In genomic region chr19:46727945-46728540, GRCm38 (mm10) we compare ENCODE assay signal across 16 mouse cellular contexts. TPM values are rescaled to one million over a fixed set of nuclear protein-coding genes. Genes with fewer than 3 reads are reported as not detected.
A peak's percentile ranks its signal among the peaks of the same experiment; 100 is the strongest.
DNase-seq lines count a peak whose midpoint lies in the region; ATAC-seq and TF ChIP-seq lines count a peak whose summit lies in the region.
"Had no signal": no experiment of that assay in that cellular context is flagged by ENCODE, and none has a peak within 500 bp of the region (broad histone marks: within the 10 kb centered on the region; RNA-seq: fewer than 3 reads in every experiment).

No protein-coding gene starts in this region.

- H3K4me2 ChIP-seq in midbrain, embryonic 15.5 days = no peak overlapping the region
- H3K4me2 ChIP-seq in intestine, postnatal 0 days (replicated peaks; ENCODE audit: low read depth) = peak overlapping the region; percentile 9; the same call in 1 of the 2 replicates
- no peak overlapping the region for H3K4me2 ChIP-seq in stomach, embryonic 15.5 days
- H3K4me2 ChIP-seq: hindbrain, embryonic 12.5 days had no signal

- intact Hi-C loops in heart, postnatal 25 days (cut with DNase I) = no loop called here

- peaks cover 18% of the 10 kb centered on the region for H3K4me1 ChIP-seq in heart, embryonic 10.5 days
- peaks cover 21% of the 10 kb centered on the region for H3K4me1 ChIP-seq in midbrain, embryonic 10.5 days
- H3K4me1 ChIP-seq in midbrain, embryonic 15.5 days = peaks cover 4% of the 10 kb centered on the region; the same call in 1 of the 2 replicates
- 0 out of 2 replicates have a peak, but pooled peaks cover 3% of the 10 kb centered on the region for H3K4me1 ChIP-seq in intestine, postnatal 0 days (replicated peaks; ENCODE audit: control insufficient read depth, insufficient read depth, low read length)
- no peaks in the 10 kb centered on the region for H3K4me1 ChIP-seq in stomach, embryonic 15.5 days

- WGBS in heart, embryonic 10.5 days = 25% methylated on average over 11 of the region's 11 CpGs
- WGBS in midbrain, embryonic 10.5 days = 87% methylated on average over 11 of the region's 11 CpGs
- WGBS in midbrain, embryonic 15.5 days = 79% methylated on average over 11 of the region's 11 CpGs
- WGBS in intestine, postnatal 0 days = 20% methylated on average over 11 of the region's 11 CpGs
- 38% methylated on average over 11 of the region's 11 CpGs for WGBS in stomach, embryonic 15.5 days

- DNase-seq in heart, embryonic 10.5 days (ENCODE audit: low spot score) = peak; percentile 80
- no peak for DNase-seq in heart, postnatal 25 days (ENCODE audit: low spot score)
- DNase-seq in midbrain, embryonic 10.5 days (ENCODE audit: low spot score) = no peak
- no peak for DNase-seq in gastrocnemius, adult 8-10 months (ENCODE audit: low spot score in 2 of 2)
- DNase-seq: cerebellum, adult 18-20 months; kidney, postnatal 4 days; left cerebral cortex, postnatal 4 days; lung, postnatal 4 days had no signal

- no peaks in the 10 kb centered on the region for H3K27me3 ChIP-seq in heart, embryonic 10.5 days (ENCODE audit: insufficient read depth, poor library complexity, severe bottlenecking)
- H3K27me3 ChIP-seq in midbrain, embryonic 10.5 days (ENCODE audit: low read depth, poor library complexity, severe bottlenecking) = no peaks in the 10 kb centered on the region
- no peaks in the 10 kb centered on the region for H3K27me3 ChIP-seq in midbrain, embryonic 15.5 days (replicated peaks)
- no peaks in the 10 kb centered on the region for H3K27me3 ChIP-seq in intestine, postnatal 0 days (replicated peaks; ENCODE audit: control insufficient read depth, insufficient read depth, low read length)
- no peaks in the 10 kb centered on the region for H3K27me3 ChIP-seq in stomach, embryonic 15.5 days (replicated peaks)
- H3K27me3 ChIP-seq: hindbrain, embryonic 12.5 days had no signal

- no peak overlapping the region for H3K9ac ChIP-seq in midbrain, embryonic 15.5 days
- H3K9ac ChIP-seq in intestine, postnatal 0 days (ENCODE audit: low read depth, low read length) = no peak overlapping the region
- H3K9ac ChIP-seq in stomach, embryonic 15.5 days = no peak overlapping the region
- H3K9ac ChIP-seq: hindbrain, embryonic 12.5 days had no signal

- H3K27ac ChIP-seq in heart, embryonic 10.5 days = peak overlapping the region; percentile 42
- peak overlapping the region; percentile 53; the same call in 1 of the 2 replicates for H3K27ac ChIP-seq in midbrain, embryonic 10.5 days (replicated peaks)
- H3K27ac ChIP-seq in midbrain, embryonic 15.5 days = no peak overlapping the region
- no peak overlapping the region for H3K27ac ChIP-seq in intestine, postnatal 0 days (ENCODE audit: low read depth, low read length)
- H3K27ac ChIP-seq in stomach, embryonic 15.5 days = no peak overlapping the region

- peaks cover 39% of the 10 kb centered on the region for H3K36me3 ChIP-seq in heart, embryonic 10.5 days
- peaks cover 21% of the 10 kb centered on the region; the same call in 1 of the 2 replicates for H3K36me3 ChIP-seq in midbrain, embryonic 10.5 days
- no peaks in the 10 kb centered on the region for H3K36me3 ChIP-seq in midbrain, embryonic 15.5 days (replicated peaks)
- peaks cover 22% of the 10 kb centered on the region; the same call in 1 of the 2 replicates for H3K36me3 ChIP-seq in intestine, postnatal 0 days (ENCODE audit: control insufficient read depth, insufficient read depth)
- no peaks in the 10 kb centered on the region for H3K36me3 ChIP-seq in stomach, embryonic 15.5 days
- H3K36me3 ChIP-seq: hindbrain, embryonic 12.5 days had no signal

- H3K4me3 ChIP-seq in heart, embryonic 10.5 days = peak overlapping the region; percentile 13; the same call in 1 of the 2 replicates
- no peak overlapping the region for H3K4me3 ChIP-seq in midbrain, embryonic 10.5 days
- H3K4me3 ChIP-seq in midbrain, embryonic 15.5 days = no peak overlapping the region
- H3K4me3 ChIP-seq in intestine, postnatal 0 days (ENCODE audit: low read depth, low read length) = no peak overlapping the region
- H3K4me3 ChIP-seq in stomach, embryonic 15.5 days (replicated peaks) = no peak overlapping the region
- H3K4me3 ChIP-seq: hindbrain, embryonic 12.5 days had no signal

- H3K9me3 ChIP-seq in heart, embryonic 10.5 days = no peaks in the 10 kb centered on the region
- no peaks in the 10 kb centered on the region for H3K9me3 ChIP-seq in midbrain, embryonic 10.5 days (replicated peaks)
- no peaks in the 10 kb centered on the region for H3K9me3 ChIP-seq in midbrain, embryonic 15.5 days
- no peaks in the 10 kb centered on the region for H3K9me3 ChIP-seq in intestine, postnatal 0 days (ENCODE audit: control insufficient read depth)
- H3K9me3 ChIP-seq in stomach, embryonic 15.5 days = no peaks in the 10 kb centered on the region
- H3K9me3 ChIP-seq: hindbrain, embryonic 12.5 days had no signal

- no peak for ATAC-seq in midbrain, embryonic 15.5 days (replicated peaks)
- peak; percentile 73 for ATAC-seq in intestine, postnatal 0 days
- peak; percentile 35; the same call in 1 of the 2 replicates for ATAC-seq in stomach, embryonic 15.5 days (ENCODE audit: insufficient read depth, low FRiP score, low read depth)
- no peak for ATAC-seq in megakaryocyte, adult 5-6 weeks (ENCODE audit: poor library complexity, severe bottlenecking)
- ATAC-seq: activated CD4-positive, CD25-positive, alpha-beta regulatory T cell, adult 4 months had no signal

- no peak for TF ChIP-seq CTCF in intestine, postnatal 0 days (IDR thresholded peaks at IDR 0.05; ENCODE audit: low read depth)

RNA-seq across cellular contexts. Expression of gene As3mt, which starts 20.8 kb away (rescaled TPM):
- 46.2 and 55.0 TPM in 2 replicates for polyA plus RNA-seq in heart, embryonic 10.5 days (2016; fragmentation: Nextera tagmentation; extraction: Ambion mirVana)
- total RNA-seq in heart, postnatal 25 days (2021) = 10 to 100 TPM; 93.3 to 97.2 TPM
- 30.0 and 32.4 TPM in 2 replicates for polyA plus RNA-seq in midbrain, embryonic 10.5 days (2016; fragmentation: Nextera tagmentation; extraction: Ambion mirVana)
- polyA plus RNA-seq in midbrain, embryonic 15.5 days (2015; fragmentation: Nextera tagmentation; extraction: Ambion mirVana) = 33.9 and 38.2 TPM in 2 replicates
- polyA plus RNA-seq in intestine, postnatal 0 days (2015; fragmentation: Nextera tagmentation; extraction: Ambion mirVana) = 46.4 and 49.0 TPM in 2 replicates
- polyA plus RNA-seq in stomach, embryonic 15.5 days (2015; fragmentation: Nextera tagmentation; extraction: Ambion mirVana) = 28.9 and 33.0 TPM in 2 replicates
- 10.5 and 11.1 TPM in 2 replicates for total RNA-seq in megakaryocyte, adult 5-6 weeks (2015)
- total RNA-seq in megakaryocyte, adult 5-6 weeks (2017) = 20.5 and 21.0 TPM in 2 replicates
- 100 to 1,000 TPM in 1 of 4 experiments, 10 to 100 TPM in 3; 83.6 to 105 (median 90.4) TPM for total RNA-seq in gastrocnemius, adult 8-10 months (2022)

RNA-seq across cellular contexts. Expression of gene Cnnm2, which starts 33.4 kb away (rescaled TPM):
- 2.7 and 3.0 TPM in 2 replicates for polyA plus RNA-seq in heart, embryonic 10.5 days (2016; fragmentation: Nextera tagmentation; extraction: Ambion mirVana)
- 1 to 10 TPM; 4.6 to 7.8 TPM for total RNA-seq in heart, postnatal 25 days (2021)
- 2.7 TPM in 2 replicates for polyA plus RNA-seq in midbrain, embryonic 10.5 days (2016; fragmentation: Nextera tagmentation; extraction: Ambion mirVana)
- 7.8 and 10.1 TPM in 2 replicates for polyA plus RNA-seq in midbrain, embryonic 15.5 days (2015; fragmentation: Nextera tagmentation; extraction: Ambion mirVana)
- polyA plus RNA-seq in intestine, postnatal 0 days (2015; fragmentation: Nextera tagmentation; extraction: Ambion mirVana) = 6.5 TPM in 2 replicates
- polyA plus RNA-seq in stomach, embryonic 15.5 days (2015; fragmentation: Nextera tagmentation; extraction: Ambion mirVana) = 3.1 and 3.9 TPM in 2 replicates
- 3.9 and 6.9 TPM in 2 replicates for total RNA-seq in megakaryocyte, adult 5-6 weeks (2015)
- 2.4 and 4.3 TPM in 2 replicates for total RNA-seq in megakaryocyte, adult 5-6 weeks (2017)
- total RNA-seq in gastrocnemius, adult 8-10 months (2022) = 1 to 10 TPM; 2.7 to 3.7 (median 3.2) TPM

RNA-seq across cellular contexts. Expression of gene Borcs7, which starts 38.3 kb away (rescaled TPM):
- polyA plus RNA-seq in heart, embryonic 10.5 days (2016; fragmentation: Nextera tagmentation; extraction: Ambion mirVana) = 13.7 and 17.0 TPM in 2 replicates
- 1 to 10 TPM; 7.8 to 8.8 TPM for total RNA-seq in heart, postnatal 25 days (2021)
- polyA plus RNA-seq in midbrain, embryonic 10.5 days (2016; fragmentation: Nextera tagmentation; extraction: Ambion mirVana) = 14.2 and 17.4 TPM in 2 replicates
- 22.4 and 24.1 TPM in 2 replicates for polyA plus RNA-seq in midbrain, embryonic 15.5 days (2015; fragmentation: Nextera tagmentation; extraction: Ambion mirVana)
- polyA plus RNA-seq in intestine, postnatal 0 days (2015; fragmentation: Nextera tagmentation; extraction: Ambion mirVana) = 13.5 and 14.4 TPM in 2 replicates
- polyA plus RNA-seq in stomach, embryonic 15.5 days (2015; fragmentation: Nextera tagmentation; extraction: Ambion mirVana) = 14.9 and 16.8 TPM in 2 replicates
- 12.7 TPM in 2 replicates for total RNA-seq in megakaryocyte, adult 5-6 weeks (2015)
- total RNA-seq in megakaryocyte, adult 5-6 weeks (2017) = 4.7 and 6.2 TPM in 2 replicates
- total RNA-seq in gastrocnemius, adult 8-10 months (2022) = 10 to 100 TPM; 12.0 to 14.7 (median 12.6) TPM

RNA-seq across cellular contexts. Expression of gene Cyp17a1, which starts 55.1 kb away (rescaled TPM):
- 0.40 and 1.2 TPM in 2 replicates for polyA plus RNA-seq in heart, embryonic 10.5 days (2016; fragmentation: Nextera tagmentation; extraction: Ambion mirVana)
- not detected for total RNA-seq in heart, postnatal 25 days (2021)
- not detected in 2 replicates for polyA plus RNA-seq in midbrain, embryonic 10.5 days (2016; fragmentation: Nextera tagmentation; extraction: Ambion mirVana)
- not detected in 2 replicates for polyA plus RNA-seq in midbrain, embryonic 15.5 days (2015; fragmentation: Nextera tagmentation; extraction: Ambion mirVana)
- not detected in 2 replicates for polyA plus RNA-seq in intestine, postnatal 0 days (2015; fragmentation: Nextera tagmentation; extraction: Ambion mirVana)
- not detected in 2 replicates for polyA plus RNA-seq in stomach, embryonic 15.5 days (2015; fragmentation: Nextera tagmentation; extraction: Ambion mirVana)
- total RNA-seq in megakaryocyte, adult 5-6 weeks (2015) = not detected in 2 replicates
- not detected in 2 replicates for total RNA-seq in megakaryocyte, adult 5-6 weeks (2017)
- not detected for total RNA-seq in gastrocnemius, adult 8-10 months (2022)
- polyA plus RNA-seq: activated CD4-positive, CD25-positive, alpha-beta regulatory T cell, adult 4 months; embryonic facial prominence, embryonic 11.5 days; hindbrain, embryonic 12.5 days; neural tube, embryonic 11.5 days had no signal

Comparison
In these comparisons a context has a peak if more than half of its experiments do, and no peak if none do; other contexts are left out.
1. H3K27ac ChIP-seq: peak in heart, embryonic 10.5 days (single experiment) and midbrain, embryonic 10.5 days (single experiment); none in midbrain, embryonic 15.5 days (single experiment), intestine, postnatal 0 days (single experiment) and stomach, embryonic 15.5 days (single experiment).
2. ATAC-seq: peak in intestine, postnatal 0 days (single experiment) and stomach, embryonic 15.5 days (single experiment); none in midbrain, embryonic 15.5 days (single experiment) and megakaryocyte, adult 5-6 weeks (single experiment).